13 mouse cellular contexts compared by ENCODE assay signal in the genomic region with DNA sequence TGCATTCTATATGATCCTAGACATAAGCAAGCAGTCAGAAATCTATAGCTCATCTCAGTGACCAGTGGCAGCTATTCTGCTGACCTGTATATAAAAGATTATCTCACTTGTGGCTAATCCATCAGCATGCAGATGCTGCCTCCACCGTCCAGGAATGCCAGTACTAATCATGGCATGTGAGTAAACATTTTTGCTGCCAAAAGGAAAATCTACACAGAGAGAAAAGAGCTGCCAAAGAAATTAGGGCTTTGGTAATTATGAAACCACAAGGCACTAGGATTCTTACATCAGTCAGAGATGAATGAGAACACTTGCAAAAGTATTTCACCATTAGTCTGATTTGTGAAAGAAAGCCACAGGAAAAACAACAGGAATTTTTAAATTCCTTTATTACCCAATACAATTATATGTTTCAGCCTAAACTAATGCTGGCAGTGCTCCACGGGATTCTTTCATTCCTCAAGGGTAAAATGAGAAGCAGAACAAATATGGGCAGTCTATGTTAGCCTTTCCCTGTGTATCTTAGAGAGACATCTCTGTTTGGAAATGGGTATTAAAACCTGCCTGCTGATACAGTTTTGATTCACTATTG.
DNase-seq lines count a peak whose midpoint lies in the region; ATAC-seq and TF ChIP-seq lines count a peak whose summit lies in the region.
"Had no signal": no experiment of that assay in that cellular context is flagged by ENCODE, and none has a peak within 500 bp of the region (broad histone marks: within the 10 kb centered on the region; RNA-seq: fewer than 3 reads in every experiment).

No protein-coding gene starts in this region.

- no peaks in the 10 kb centered on the region for H3K9me3 ChIP-seq in forebrain, embryonic 15.5 days
- no peaks in the 10 kb centered on the region for H3K9me3 ChIP-seq in forebrain, embryonic 11.5 days (ENCODE audit: control insufficient read depth, low read length)
- H3K9me3 ChIP-seq in midbrain, embryonic 14.5 days (ENCODE audit: control insufficient read depth, low read length), result no peaks in the 10 kb centered on the region
- H3K9me3 ChIP-seq in midbrain, embryonic 11.5 days (ENCODE audit: control insufficient read depth, low read length), result no peaks in the 10 kb centered on the region
- H3K9me3 ChIP-seq in embryonic facial prominence, embryonic 14.5 days (ENCODE audit: control insufficient read depth, low read length), result no peaks in the 10 kb centered on the region
- no peaks in the 10 kb centered on the region for H3K9me3 ChIP-seq in intestine, postnatal 0 days (ENCODE audit: control insufficient read depth)
- H3K9me3 ChIP-seq: midbrain, embryonic 12.5 days; neural tube, embryonic 13.5 days had no signal

- no peak overlapping the region for H3K9ac ChIP-seq in forebrain, embryonic 15.5 days (replicated peaks)
- H3K9ac ChIP-seq in forebrain, embryonic 11.5 days (ENCODE audit: low read length), result no peak overlapping the region
- no peak overlapping the region for H3K9ac ChIP-seq in midbrain, embryonic 14.5 days (replicated peaks; ENCODE audit: low read length)
- H3K9ac ChIP-seq in midbrain, embryonic 11.5 days (ENCODE audit: low read length), result no peak overlapping the region
- H3K9ac ChIP-seq in embryonic facial prominence, embryonic 14.5 days (ENCODE audit: low read depth, low read length), result no peak overlapping the region
- H3K9ac ChIP-seq in intestine, postnatal 0 days (ENCODE audit: low read depth, low read length), result no peak overlapping the region
- H3K9ac ChIP-seq: midbrain, embryonic 12.5 days; neural tube, embryonic 13.5 days had no signal

- no peak overlapping the region for H3K4me2 ChIP-seq in forebrain, embryonic 15.5 days (replicated peaks)
- no peak overlapping the region for H3K4me2 ChIP-seq in forebrain, embryonic 11.5 days (ENCODE audit: low read depth, low read length, severe bottlenecking)
- no peak overlapping the region for H3K4me2 ChIP-seq in midbrain, embryonic 14.5 days (ENCODE audit: low read length)
- no peak overlapping the region for H3K4me2 ChIP-seq in midbrain, embryonic 11.5 days
- H3K4me2 ChIP-seq in embryonic facial prominence, embryonic 14.5 days (ENCODE audit: low read depth, low read length), result no peak overlapping the region
- H3K4me2 ChIP-seq in intestine, postnatal 0 days (replicated peaks; ENCODE audit: low read depth), result no peak overlapping the region
- H3K4me2 ChIP-seq: midbrain, embryonic 12.5 days; neural tube, embryonic 13.5 days had no signal

- H3K4me3 ChIP-seq in forebrain, embryonic 15.5 days, result no peak overlapping the region
- H3K4me3 ChIP-seq in forebrain, embryonic 11.5 days (ENCODE audit: low read depth, low read length), result no peak overlapping the region
- no peak overlapping the region for H3K4me3 ChIP-seq in midbrain, embryonic 14.5 days (replicated peaks; ENCODE audit: low read depth, low read length)
- no peak overlapping the region for H3K4me3 ChIP-seq in midbrain, embryonic 11.5 days (ENCODE audit: low read depth, low read length)
- no peak overlapping the region for H3K4me3 ChIP-seq in embryonic facial prominence, embryonic 14.5 days (ENCODE audit: low read depth, low read length)
- H3K4me3 ChIP-seq in intestine, postnatal 0 days (ENCODE audit: low read depth, low read length), result no peak overlapping the region
- H3K4me3 ChIP-seq: heart, adult 2 months; midbrain, embryonic 12.5 days; neural tube, embryonic 13.5 days had no signal

- no peak for TF ChIP-seq CTCF in intestine, postnatal 0 days (IDR thresholded peaks at IDR 0.05; ENCODE audit: low read depth)

- 5% methylated on average over 2 of the region's 2 CpGs for WGBS in forebrain, embryonic 15.5 days
- 24% methylated on average over 2 of the region's 2 CpGs for WGBS in forebrain, embryonic 11.5 days
- WGBS in midbrain, embryonic 14.5 days, result 35% methylated on average over 2 of the region's 2 CpGs
- 48% methylated on average over 2 of the region's 2 CpGs for WGBS in midbrain, embryonic 11.5 days
- WGBS in embryonic facial prominence, embryonic 14.5 days, result 10% methylated on average over 2 of the region's 2 CpGs
- 7% methylated on average over 2 of the region's 2 CpGs for WGBS in intestine, postnatal 0 days

- 0 out of 2 replicates have a peak, but pooled peaks have one; percentile 29 for ATAC-seq in forebrain, embryonic 15.5 days (replicated peaks)
- no peak for ATAC-seq in forebrain, embryonic 11.5 days (replicated peaks; ENCODE audit: low FRiP score)
- no peak for ATAC-seq in midbrain, embryonic 14.5 days (ENCODE audit: low FRiP score, low TSS enrichment)
- no peak for ATAC-seq in midbrain, embryonic 11.5 days (ENCODE audit: low FRiP score)
- no peak for ATAC-seq in embryonic facial prominence, embryonic 14.5 days (ENCODE audit: low read depth)
- ATAC-seq in intestine, postnatal 0 days, result no peak
- ATAC-seq: inflammation-experienced regulatory T-cells, adult 6 months had no signal

- H3K4me1 ChIP-seq in forebrain, embryonic 15.5 days, result peaks cover 13% of the 10 kb centered on the region; the same call in 1 of the 2 replicates
- no peaks in the 10 kb centered on the region for H3K4me1 ChIP-seq in forebrain, embryonic 11.5 days (replicated peaks; ENCODE audit: control insufficient read depth, insufficient read depth, low read length)
- no peaks in the 10 kb centered on the region for H3K4me1 ChIP-seq in midbrain, embryonic 14.5 days (ENCODE audit: control insufficient read depth, insufficient read depth, low read length)
- H3K4me1 ChIP-seq in midbrain, embryonic 11.5 days (ENCODE audit: control insufficient read depth, insufficient read depth, low read length), result no peaks in the 10 kb centered on the region
- peaks cover 16% of the 10 kb centered on the region for H3K4me1 ChIP-seq in embryonic facial prominence, embryonic 14.5 days (ENCODE audit: control insufficient read depth, insufficient read depth, low read length)
- no peaks in the 10 kb centered on the region for H3K4me1 ChIP-seq in intestine, postnatal 0 days (replicated peaks; ENCODE audit: control insufficient read depth, insufficient read depth, low read length)

- H3K27me3 ChIP-seq in forebrain, embryonic 15.5 days, result no peaks in the 10 kb centered on the region
- no peaks in the 10 kb centered on the region for H3K27me3 ChIP-seq in forebrain, embryonic 11.5 days (ENCODE audit: control insufficient read depth, insufficient read depth, low read length)
- no peaks in the 10 kb centered on the region for H3K27me3 ChIP-seq in midbrain, embryonic 14.5 days (ENCODE audit: control insufficient read depth, insufficient read depth, low read length)
- H3K27me3 ChIP-seq in midbrain, embryonic 11.5 days (ENCODE audit: control insufficient read depth, insufficient read depth, low read length), result no peaks in the 10 kb centered on the region
- H3K27me3 ChIP-seq in embryonic facial prominence, embryonic 14.5 days (replicated peaks; ENCODE audit: control insufficient read depth, insufficient read depth, low read length), result no peaks in the 10 kb centered on the region
- H3K27me3 ChIP-seq in intestine, postnatal 0 days (replicated peaks; ENCODE audit: control insufficient read depth, insufficient read depth, low read length), result no peaks in the 10 kb centered on the region
- H3K27me3 ChIP-seq: midbrain, embryonic 12.5 days; neural tube, embryonic 13.5 days had no signal

- no peak overlapping the region for H3K27ac ChIP-seq in forebrain, embryonic 15.5 days (replicated peaks)
- H3K27ac ChIP-seq in forebrain, embryonic 11.5 days (ENCODE audit: low read depth, low read length), result no peak overlapping the region
- H3K27ac ChIP-seq in midbrain, embryonic 14.5 days (replicated peaks; ENCODE audit: low read depth, low read length), result no peak overlapping the region
- no peak overlapping the region for H3K27ac ChIP-seq in midbrain, embryonic 11.5 days (ENCODE audit: low read depth, low read length)
- no peak overlapping the region for H3K27ac ChIP-seq in embryonic facial prominence, embryonic 14.5 days (replicated peaks; ENCODE audit: low read depth, low read length)
- H3K27ac ChIP-seq in intestine, postnatal 0 days (ENCODE audit: low read depth, low read length), result no peak overlapping the region
- H3K27ac ChIP-seq: heart, adult 2 months; midbrain, embryonic 12.5 days; neural tube, embryonic 13.5 days had no signal

- H3K36me3 ChIP-seq in forebrain, embryonic 15.5 days, result no peaks in the 10 kb centered on the region
- H3K36me3 ChIP-seq in forebrain, embryonic 11.5 days (ENCODE audit: control insufficient read depth, insufficient read depth, low read length), result no peaks in the 10 kb centered on the region
- H3K36me3 ChIP-seq in midbrain, embryonic 14.5 days (ENCODE audit: control insufficient read depth, insufficient read depth, low read length), result no peaks in the 10 kb centered on the region
- no peaks in the 10 kb centered on the region for H3K36me3 ChIP-seq in midbrain, embryonic 11.5 days (ENCODE audit: control insufficient read depth, insufficient read depth, low read length)
- no peaks in the 10 kb centered on the region for H3K36me3 ChIP-seq in embryonic facial prominence, embryonic 14.5 days (ENCODE audit: control insufficient read depth, insufficient read depth, low read length)
- no peaks in the 10 kb centered on the region for H3K36me3 ChIP-seq in intestine, postnatal 0 days (ENCODE audit: control insufficient read depth, insufficient read depth)
- H3K36me3 ChIP-seq: midbrain, embryonic 12.5 days; neural tube, embryonic 13.5 days had no signal

- DNase-seq in forebrain, embryonic 11.5 days (ENCODE audit: low spot score), result no peak
- peak; percentile 5 for DNase-seq in midbrain, embryonic 14.5 days
- DNase-seq in midbrain, embryonic 11.5 days (ENCODE audit: low spot score, missing footprints), result no peak
- DNase-seq in embryonic facial prominence, embryonic 14.5 days (ENCODE audit: low spot score), result peak; percentile 82
- no peak for DNase-seq in left cerebral cortex, adult 8-10 months (ENCODE audit: low spot score in 2 of 2)
- DNase-seq: heart, adult 2 months; heart, postnatal 14 days; thymus, postnatal 25 days had no signal

Comparison
In these comparisons a context has a peak if more than half of its experiments do, and no peak if none do; other contexts are left out.
1. DNase-seq: peak in midbrain, embryonic 14.5 days (single experiment) and embryonic facial prominence, embryonic 14.5 days (single experiment); none in forebrain, embryonic 11.5 days (single experiment), midbrain, embryonic 11.5 days (single experiment) and left cerebral cortex, adult 8-10 months (0 of 2).